Mouse (Mus musculus): ENCODE data around the gene Pip4k2c. TPM values are rescaled to one million over a fixed set of nuclear protein-coding genes. Genes with fewer than 3 reads are reported as not detected.

Pip4k2c gene
- polyA plus RNA-seq, 1 experiment, result 22.5 TPM

DNA sequence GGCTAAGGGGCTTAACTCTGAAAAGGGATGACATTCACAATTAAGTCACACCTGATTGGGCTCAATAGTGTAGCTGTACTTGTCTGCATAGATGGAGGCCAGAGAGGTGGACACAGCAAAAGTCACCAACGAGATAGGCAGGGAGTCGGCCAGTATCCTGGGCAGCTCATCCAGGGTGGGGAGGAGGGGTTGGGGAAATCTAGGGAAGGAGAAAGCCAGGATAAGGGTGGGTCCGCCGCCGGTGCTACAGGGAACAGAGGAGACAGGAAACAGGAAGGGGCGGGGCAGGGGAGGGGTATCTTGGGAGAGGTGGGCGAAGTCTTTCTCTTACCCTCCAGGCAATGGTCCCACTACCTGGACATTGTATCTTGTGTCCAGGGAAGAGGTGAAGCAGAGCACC, 34.6 kb downstream of the Pip4k2c start:
- Histone ChIP-seq H3K4me2 (ENCODE audit: low read depth) (peak overlapping the region; percentile 73), H3ac (ENCODE audit: control insufficient read depth, insufficient read length) (no peak overlapping the region), H3K27me3 (ENCODE audit: control insufficient read depth, insufficient read depth, insufficient read length) (no peaks in the 10 kb centered on the region), H3K79me2 (ENCODE audit: control insufficient read depth, insufficient read depth) (no peaks in the 10 kb centered on the region), H3K36me3 (ENCODE audit: control insufficient read depth, insufficient read depth) (no peaks in the 10 kb centered on the region), H3K4me3 (peak overlapping the region; percentile 18)
- TF ChIP-seq USF1 (IDR thresholded peaks at IDR 0.05; ENCODE audit: low read depth), result no peak
- TF ChIP-seq MAX (IDR thresholded peaks at IDR 0.05; ENCODE audit: low read depth), result no peak
- no peak for TF ChIP-seq POLR2AphosphoS2 (IDR thresholded peaks at IDR 0.05; ENCODE audit: insufficient read length, low read depth)
- no peak for TF ChIP-seq CEBPB (IDR thresholded peaks at IDR 0.05; ENCODE audit: insufficient read depth, poor library complexity, severe bottlenecking)
- TF ChIP-seq TCF12 (IDR thresholded peaks at IDR 0.05; ENCODE audit: insufficient read depth, poor library complexity, severe bottlenecking), result no peak
- TF ChIP-seq REST (IDR thresholded peaks at IDR 0.05; ENCODE audit: insufficient read depth, insufficient read length), result no peak
- TF ChIP-seq E2F4 (IDR thresholded peaks at IDR 0.05; ENCODE audit: insufficient read depth), result no peak
- no peak for TF ChIP-seq POLR2A (IDR thresholded peaks at IDR 0.05; ENCODE audit: insufficient read length, low read depth)
- no peak for TF ChIP-seq TCF3 (IDR thresholded peaks at IDR 0.05; ENCODE audit: insufficient read length, low read depth)
- no peak for TF ChIP-seq MYOG (IDR thresholded peaks at IDR 0.05; ENCODE audit: control insufficient read depth in 1 of 3, insufficient read depth in 1 of 3, insufficient read length in 2 of 3, low read depth in 2 of 3)

DNA sequence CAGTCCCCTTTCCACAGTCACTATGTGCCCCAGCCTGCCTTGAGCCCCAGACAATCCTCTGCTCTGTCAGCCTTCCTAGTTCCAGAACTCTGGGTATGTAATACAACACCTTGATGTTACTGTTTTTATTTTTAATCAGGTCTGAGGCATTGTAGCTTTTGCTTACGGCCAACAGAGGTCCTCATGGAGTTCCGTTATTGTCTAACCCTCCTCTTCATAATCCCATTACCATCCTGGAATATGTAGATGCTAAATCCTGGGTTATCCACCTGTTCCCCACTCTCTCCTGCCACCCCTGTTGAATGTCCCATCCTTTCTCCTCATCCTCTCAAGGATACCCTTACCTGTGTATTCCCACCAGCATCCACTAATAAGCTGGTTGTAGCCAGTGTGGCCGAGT, 35.2 kb downstream of the Pip4k2c start:
- Histone ChIP-seq H3K27me3 (ENCODE audit: control insufficient read depth, insufficient read depth, insufficient read length) (no peaks in the 10 kb centered on the region), H3K4me2 (ENCODE audit: low read depth) (peak overlapping the region; percentile 73)

GRCm38 (mm10) chr10:127174170-127174569, 37.2 kb downstream of the Pip4k2c start:
- Histone ChIP-seq H3K4me2 (ENCODE audit: low read depth) (no peak overlapping the region), H3K36me3 (ENCODE audit: control insufficient read depth, insufficient read depth) (no peaks in the 10 kb centered on the region), H3K27me3 (ENCODE audit: control insufficient read depth, insufficient read depth, insufficient read length) (no peaks in the 10 kb centered on the region), H3K79me2 (ENCODE audit: control insufficient read depth, insufficient read depth) (no peaks in the 10 kb centered on the region), H3K4me3 (no peak overlapping the region), H3ac (ENCODE audit: control insufficient read depth, insufficient read length) (no peak overlapping the region)
- TF ChIP-seq SRF (IDR thresholded peaks at IDR 0.05; ENCODE audit: control insufficient read depth, insufficient read length, low read depth) (no peak), USF1 (IDR thresholded peaks at IDR 0.05; ENCODE audit: low read depth) (no peak)

More for the DNA sequence above, 35.2 kb downstream of the Pip4k2c start:
- TF ChIP-seq E2F4 (IDR thresholded peaks at IDR 0.05; ENCODE audit: insufficient read depth) (no peak), TCF3 (IDR thresholded peaks at IDR 0.05; ENCODE audit: insufficient read length, low read depth) (no peak), MAX (IDR thresholded peaks at IDR 0.05; ENCODE audit: low read depth) (no peak), MYOD1 (IDR thresholded peaks at IDR 0.05; ENCODE audit: control insufficient read depth in 1 of 3, insufficient read length in 2 of 3, low read depth in 2 of 3) (no peak), USF1 (IDR thresholded peaks at IDR 0.05; ENCODE audit: low read depth) (no peak), MYOG (IDR thresholded peaks at IDR 0.05; ENCODE audit: control insufficient read depth in 1 of 3, insufficient read depth in 1 of 3, insufficient read length in 2 of 3, low read depth in 2 of 3) (no peak), TCF12 (IDR thresholded peaks at IDR 0.05; ENCODE audit: insufficient read depth, poor library complexity, severe bottlenecking) (no peak), CEBPB (IDR thresholded peaks at IDR 0.05; ENCODE audit: insufficient read depth, poor library complexity, severe bottlenecking) (no peak), REST (IDR thresholded peaks at IDR 0.05; ENCODE audit: insufficient read depth, insufficient read length) (no peak), SRF (IDR thresholded peaks at IDR 0.05; ENCODE audit: control insufficient read depth, insufficient read length, low read depth) (no peak)
- Histone ChIP-seq H3ac (ENCODE audit: control insufficient read depth, insufficient read length) (no peak overlapping the region), H3K36me3 (ENCODE audit: control insufficient read depth, insufficient read depth) (no peaks in the 10 kb centered on the region), H3K4me3 (peak overlapping the region; percentile 18), H3K79me2 (ENCODE audit: control insufficient read depth, insufficient read depth) (no peaks in the 10 kb centered on the region)

DNA sequence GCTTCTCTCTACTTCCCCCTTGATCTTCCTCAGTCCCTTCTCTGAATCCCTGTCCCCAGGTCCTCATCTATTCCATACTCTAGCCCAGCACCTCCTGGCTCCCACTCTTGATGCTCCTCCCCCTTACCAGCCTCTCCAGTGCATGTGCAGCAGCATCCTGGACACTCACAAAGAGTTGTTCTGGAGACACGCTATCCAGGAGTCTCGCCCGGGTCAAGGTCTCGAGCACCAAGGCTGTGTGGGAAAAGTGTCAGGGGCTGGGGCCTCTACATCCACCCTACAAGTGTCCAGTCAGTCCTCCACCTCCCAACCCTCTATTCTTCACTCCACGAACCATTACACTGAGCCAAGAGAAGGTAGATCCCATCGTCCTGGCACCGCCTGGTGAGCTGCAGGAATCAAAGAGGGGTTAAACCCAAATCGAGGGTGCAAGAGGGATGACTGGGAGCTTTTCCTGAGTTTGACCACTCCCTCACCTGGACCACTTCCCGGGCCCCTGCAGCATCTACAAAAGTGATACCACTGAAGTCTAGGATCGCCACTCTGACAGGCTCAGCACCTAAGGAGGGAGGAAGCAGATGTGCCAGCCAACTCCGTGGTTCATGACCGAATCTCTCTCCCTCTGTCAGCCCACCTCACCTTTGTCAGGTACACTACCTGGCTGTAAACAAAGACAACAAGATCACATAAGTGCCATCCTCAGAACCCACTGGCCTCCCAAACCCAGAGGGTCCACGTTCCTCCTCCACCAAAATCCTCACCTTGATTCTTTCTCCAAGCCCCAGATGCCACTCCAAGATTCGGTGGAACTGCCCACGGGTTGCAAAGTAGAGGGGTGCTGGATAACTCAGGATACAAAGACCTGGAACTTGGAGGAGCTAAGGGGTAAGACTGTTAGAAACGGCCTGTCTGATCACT, 38.0 kb downstream of the Pip4k2c start:
- Histone ChIP-seq H3K36me3 (ENCODE audit: control insufficient read depth, insufficient read depth) (no peaks in the 10 kb centered on the region), H3K79me2 (ENCODE audit: control insufficient read depth, insufficient read depth) (no peaks in the 10 kb centered on the region), H3K4me2 (ENCODE audit: low read depth) (no peak overlapping the region), H3ac (ENCODE audit: control insufficient read depth, insufficient read length) (no peak overlapping the region), H3K4me3 (no peak overlapping the region), H3K27me3 (ENCODE audit: control insufficient read depth, insufficient read depth, insufficient read length) (no peaks in the 10 kb centered on the region)
- no peak for TF ChIP-seq MAX (IDR thresholded peaks at IDR 0.05; ENCODE audit: low read depth)
- no peak for TF ChIP-seq TCF3 (IDR thresholded peaks at IDR 0.05; ENCODE audit: insufficient read length, low read depth)
- no peak for TF ChIP-seq CEBPB (IDR thresholded peaks at IDR 0.05; ENCODE audit: insufficient read depth, poor library complexity, severe bottlenecking)
- TF ChIP-seq POLR2A (IDR thresholded peaks at IDR 0.05; ENCODE audit: insufficient read length, low read depth), result no peak

- Histone ChIP-seq H3K4me3 (no peak overlapping the region), H3K4me2 (ENCODE audit: low read depth) (no peak overlapping the region), H3K36me3 (ENCODE audit: control insufficient read depth, insufficient read depth) (no peaks in the 10 kb centered on the region), H3K27me3 (ENCODE audit: control insufficient read depth, insufficient read depth, insufficient read length) (no peaks in the 10 kb centered on the region), H3K79me2 (ENCODE audit: control insufficient read depth, insufficient read depth) (no peaks in the 10 kb centered on the region), H3ac (ENCODE audit: control insufficient read depth, insufficient read length) (no peak overlapping the region)
- TF ChIP-seq TCF3 (IDR thresholded peaks at IDR 0.05; ENCODE audit: insufficient read length, low read depth) (no peak), USF1 (IDR thresholded peaks at IDR 0.05; ENCODE audit: low read depth) (no peak)
Observed at GRCm38 (mm10) chr10:127171631-127172200, 39.7 kb downstream of the Pip4k2c start.
